Mouse (Mus musculus) ovary, adult 10 weeks (tissue): ENCODE results near the gene Exosc3. TPM values are rescaled to one million over a fixed set of nuclear protein-coding genes. Genes with fewer than 3 reads are reported as not detected.

ENCODE experiments used
- polyA plus RNA-seq: library from polyadenylated mRNA; stranded (reverse); fragments of 350-450 nt; fragmentation: Illumina TruSeq; extraction: RNeasy Lipid Tissue Mini Kit (QIAGEN cat#74804); gene quantifications from one replicate; pipeline ENCODE4 v1.2.3, GENCODE M21; 2014

Exosc3 gene
- polyA plus RNA-seq: 66.0 TPM

DNA sequence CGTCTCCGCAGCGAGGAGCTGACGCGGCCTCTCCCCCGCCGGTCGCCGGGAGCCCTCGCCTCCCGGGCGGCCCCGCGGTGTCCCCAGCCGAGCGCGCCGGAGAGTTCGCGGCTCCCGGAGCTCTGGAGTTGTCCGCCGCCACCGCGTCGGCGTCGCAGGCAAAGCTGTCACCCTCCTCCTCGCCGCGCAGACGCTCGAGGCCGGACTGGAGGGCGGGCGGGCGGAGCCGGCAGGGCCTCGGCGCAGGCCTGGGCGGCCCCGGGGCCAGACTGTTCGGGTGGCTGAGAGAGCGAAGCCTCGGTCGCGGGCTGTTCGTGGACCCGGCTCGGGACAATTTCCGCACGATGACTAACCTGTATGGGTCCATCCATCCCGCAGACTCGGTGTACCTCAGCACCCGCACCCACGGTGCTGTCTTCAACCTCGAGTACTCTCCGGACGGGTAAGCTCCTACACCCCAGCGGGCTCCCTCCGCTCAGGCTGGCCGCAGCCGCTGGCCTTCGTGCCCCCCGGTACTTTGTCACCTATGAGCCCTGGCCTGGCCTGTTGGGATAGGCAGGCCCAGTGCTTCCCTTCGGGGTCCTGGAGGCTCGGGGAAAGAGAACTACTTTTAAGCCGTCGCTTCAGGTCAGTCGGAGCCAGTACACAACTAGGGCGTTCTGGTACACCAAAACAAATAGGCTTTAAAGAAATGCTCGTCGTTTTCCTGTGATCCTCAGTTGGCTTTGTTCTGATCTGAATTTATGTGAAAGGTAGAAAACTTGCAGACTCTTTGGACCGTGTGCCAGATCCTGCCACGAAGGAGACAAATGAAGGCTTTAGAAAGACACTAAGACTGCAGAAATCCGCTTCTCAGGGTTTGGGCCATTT, at the start of gene Exosc3:
Exosc3 (minus strand) TSS at position 447 of the 870 bp plus-strand sequence.

DNA sequence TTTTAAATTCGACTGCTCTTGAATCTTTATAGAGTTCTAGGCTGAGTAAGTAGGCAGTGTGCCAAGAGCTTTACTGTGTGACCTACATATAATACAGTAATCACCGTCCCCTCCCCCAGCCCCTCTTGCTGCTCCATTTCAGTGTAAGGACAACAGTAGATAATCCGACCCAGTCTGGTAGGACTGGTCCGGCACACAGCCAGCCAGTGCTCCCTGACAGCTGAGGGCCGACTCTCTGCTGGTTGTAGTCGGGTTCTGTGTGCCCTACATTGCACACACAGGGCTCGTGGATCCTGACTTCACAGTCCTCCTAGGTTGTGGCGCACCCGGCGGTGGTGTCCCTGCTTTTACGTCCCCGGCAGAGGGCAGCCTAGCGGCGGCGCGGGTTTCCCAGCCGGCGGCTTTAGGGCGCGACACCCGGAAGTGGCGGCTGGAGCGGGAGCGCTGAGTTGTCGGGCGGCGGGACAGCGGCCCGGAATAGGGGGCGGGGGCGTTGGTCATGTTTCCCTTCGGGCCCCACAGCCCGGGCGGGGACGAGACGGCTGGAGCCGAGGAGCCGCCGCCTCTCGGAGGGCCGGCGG, 773 bp downstream of the Exosc3 start, which contains the start of gene Dcaf10:
Dcaf10 (plus strand) TSS at position 433 of the 581 bp plus-strand sequence.

DNA sequence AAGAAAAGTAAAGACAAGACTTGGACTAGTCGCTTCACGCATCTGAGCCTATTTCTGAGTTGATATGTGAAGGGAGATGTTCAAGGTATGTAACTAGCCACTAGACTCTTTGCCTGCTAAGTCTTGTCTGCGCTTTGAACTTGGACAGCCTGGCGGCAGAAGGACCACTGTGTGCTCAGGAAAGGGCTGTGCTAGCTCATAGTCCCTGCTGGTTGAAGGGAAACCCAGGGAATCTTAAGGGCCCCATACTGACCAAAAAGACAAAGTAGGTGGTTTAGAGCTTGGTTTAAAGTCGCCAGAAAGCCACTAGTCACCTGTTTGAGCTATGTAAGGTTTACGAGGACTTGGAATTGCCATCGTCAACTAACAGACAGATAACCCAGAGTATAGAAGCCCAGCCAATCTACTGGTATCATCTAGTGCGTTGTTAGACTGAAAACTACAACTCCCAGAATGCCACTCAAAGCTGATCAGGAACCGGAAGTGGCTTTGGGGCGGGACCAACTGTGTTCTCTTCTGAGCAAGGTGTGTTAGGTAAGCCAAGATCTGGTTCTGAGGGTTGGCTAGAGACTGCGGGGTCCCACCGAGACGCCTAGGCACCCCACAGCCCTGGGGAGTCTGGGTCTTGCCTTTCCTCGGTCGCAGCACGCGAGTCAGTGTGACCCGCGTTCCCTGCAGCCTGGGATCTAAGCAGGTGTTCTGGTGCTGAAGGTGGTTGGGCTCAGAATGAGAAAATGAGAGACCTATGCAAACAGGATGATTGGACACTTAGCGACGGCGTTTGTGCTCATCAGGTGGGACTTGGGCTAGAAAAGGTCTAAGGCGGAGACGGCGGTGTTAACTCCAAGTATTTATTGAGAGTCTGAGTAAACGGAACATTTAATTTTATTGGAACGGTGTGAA, 45.6 kb downstream of the Exosc3 start, which contains the start of gene Trmt10b:
Trmt10b (plus strand) TSS at position 466 of the 903 bp plus-strand sequence.

Other genes starting within 250 kb of the Exosc3 start
- gene Tomm5, start 234.6 kb downstream of the Exosc3 start, polyA plus RNA-seq: 76.6 TPM
- 0.17 TPM for gene Frmpd1, start 157.9 kb downstream of the Exosc3 start, polyA plus RNA-seq
- 19.9 TPM for gene Trmt10b, start 45.6 kb downstream of the Exosc3 start, polyA plus RNA-seq
- 39.2 TPM for gene Dcaf10, start 631 bp downstream of the Exosc3 start, polyA plus RNA-seq
- gene Slc25a51, start 66.0 kb upstream of the Exosc3 start, polyA plus RNA-seq: 57.8 TPM
- gene Shb, start 189.7 kb upstream of the Exosc3 start, polyA plus RNA-seq: 1.9 TPM